Mouse (Mus musculus) cerebellum, adult 11-12 months (tissue): ENCODE data around the gene Haus3.

ENCODE experiments used
- DNase-seq: peaks from one replicate; pipeline ENCODE4 v3.0.0; 2022

Gene Haus3

DNA sequence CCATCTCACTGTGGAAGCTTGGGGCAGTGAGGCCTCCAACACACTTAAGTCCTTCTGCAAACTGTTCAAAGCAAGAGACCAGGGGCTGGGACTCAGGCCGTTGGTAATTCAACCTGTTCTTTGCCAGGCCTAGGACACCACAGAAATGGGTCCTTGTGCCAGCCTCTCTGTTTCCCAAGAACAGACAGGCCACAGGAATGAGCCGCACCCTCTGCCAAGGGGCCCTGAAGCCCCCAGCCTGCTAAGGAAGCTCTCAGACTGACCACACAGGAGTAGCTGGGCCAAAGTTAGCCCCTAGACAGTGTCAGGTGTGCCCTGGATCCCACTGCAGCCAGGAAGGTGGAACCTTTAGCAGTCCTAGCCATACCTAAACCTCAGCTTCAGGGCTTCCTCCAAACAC, 17.1 kb upstream of the Haus3 start:
- peak; percentile 62 for DNase-seq

DNA sequence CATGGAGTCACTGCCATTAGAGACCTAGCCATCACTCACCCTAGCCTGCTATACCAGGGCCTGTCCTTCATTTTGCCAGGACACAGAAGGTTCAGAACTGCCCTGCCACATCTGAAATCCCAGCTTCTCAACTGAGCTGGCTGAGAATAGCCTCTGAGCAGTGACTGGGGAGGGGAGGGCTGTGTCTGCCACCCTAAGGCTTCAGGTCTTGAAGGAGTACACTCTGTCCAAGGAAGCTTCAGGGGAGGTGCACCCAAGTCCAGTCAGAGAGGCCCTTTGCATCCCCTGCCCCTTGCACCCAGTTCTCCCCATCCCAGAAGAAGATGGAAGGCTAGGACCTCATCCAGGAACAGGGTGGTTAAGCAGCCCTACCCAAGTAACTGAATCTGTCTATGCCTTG, 16.5 kb upstream of the Haus3 start:
- no peak for DNase-seq

DNA sequence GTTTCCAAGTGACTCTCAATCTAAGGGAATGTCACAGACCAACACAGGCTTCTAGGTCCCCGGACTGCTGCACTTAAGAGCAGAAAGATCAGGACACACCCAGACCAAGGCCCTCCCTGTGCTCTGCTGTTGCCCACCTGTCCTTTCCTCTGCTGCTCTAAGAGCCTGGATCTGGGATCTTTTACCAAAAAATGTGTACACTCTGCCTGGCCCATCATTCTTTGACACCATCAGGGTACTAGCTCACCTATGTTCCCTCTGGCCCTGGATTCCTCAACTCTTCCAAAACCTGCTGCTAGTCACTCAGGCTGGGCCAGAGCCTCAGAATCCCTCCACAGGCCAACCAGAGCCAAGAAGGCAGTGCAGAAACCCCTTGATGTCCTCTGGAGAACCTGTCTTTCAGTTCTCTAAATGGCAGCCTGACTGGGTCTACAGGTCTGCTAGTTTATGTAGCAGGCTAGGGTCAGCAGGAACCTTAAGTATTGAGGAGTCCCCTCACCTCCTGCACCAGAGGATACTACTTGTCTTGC, 15.8 kb upstream of the Haus3 start:
- DNase-seq, result peak; percentile 21

DNA sequence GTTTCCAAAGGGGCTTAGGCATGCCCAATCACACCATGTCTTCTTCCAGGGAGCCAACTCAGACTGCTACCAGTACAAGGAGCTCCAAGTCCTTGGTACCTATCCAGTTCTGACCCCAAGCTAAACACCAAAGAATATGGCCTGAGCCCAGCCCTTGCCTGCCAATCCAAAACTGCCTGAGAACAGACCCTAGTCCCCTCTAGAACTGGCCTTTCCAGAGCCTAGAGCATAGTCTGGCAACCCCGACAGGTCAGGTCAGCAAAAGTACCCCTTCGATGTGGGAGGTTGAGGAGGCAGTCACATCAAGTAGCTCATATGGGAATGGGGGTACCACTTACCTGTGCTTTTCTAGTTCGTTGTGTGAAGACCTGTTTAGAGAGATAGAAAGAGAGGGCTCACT, 14.6 kb upstream of the Haus3 start:
- DNase-seq, result peak; percentile 36

DNA sequence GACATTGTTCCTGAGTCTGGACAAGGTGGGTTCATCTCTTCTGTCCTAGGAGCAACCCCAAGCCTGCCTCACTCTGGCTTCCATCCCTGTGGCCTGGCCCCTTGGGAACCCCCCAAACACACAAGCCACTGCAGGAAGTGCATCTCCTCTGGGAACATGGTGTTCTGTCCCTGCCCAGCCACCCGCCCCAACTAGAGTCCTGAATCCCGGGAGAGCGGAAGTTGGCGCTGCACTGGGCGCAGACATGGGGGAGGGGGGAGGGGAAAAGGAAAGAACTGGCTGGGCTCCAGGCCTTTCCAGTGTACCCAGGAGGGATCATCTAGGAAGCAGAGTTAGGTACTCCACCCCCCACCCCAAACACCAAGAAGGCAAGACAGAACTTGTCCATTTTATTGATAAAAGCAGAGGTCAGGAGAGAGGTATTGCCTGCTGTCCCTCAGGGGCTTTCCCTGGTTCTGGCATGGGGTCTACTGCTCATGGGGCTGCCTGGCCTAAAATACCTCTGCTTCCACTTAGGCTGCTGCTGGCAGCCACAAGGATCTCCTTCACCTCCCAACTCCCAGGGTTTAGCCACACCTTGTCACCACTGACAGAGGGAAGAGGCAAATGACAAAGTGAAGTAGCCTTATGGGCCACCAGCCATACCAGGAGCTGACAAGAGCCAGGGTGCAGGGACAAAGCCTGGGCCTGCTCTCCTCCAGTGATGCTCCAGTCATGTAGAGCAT, 14.0 kb upstream of the Haus3 start:
- DNase-seq, result peak; percentile 53

DNA sequence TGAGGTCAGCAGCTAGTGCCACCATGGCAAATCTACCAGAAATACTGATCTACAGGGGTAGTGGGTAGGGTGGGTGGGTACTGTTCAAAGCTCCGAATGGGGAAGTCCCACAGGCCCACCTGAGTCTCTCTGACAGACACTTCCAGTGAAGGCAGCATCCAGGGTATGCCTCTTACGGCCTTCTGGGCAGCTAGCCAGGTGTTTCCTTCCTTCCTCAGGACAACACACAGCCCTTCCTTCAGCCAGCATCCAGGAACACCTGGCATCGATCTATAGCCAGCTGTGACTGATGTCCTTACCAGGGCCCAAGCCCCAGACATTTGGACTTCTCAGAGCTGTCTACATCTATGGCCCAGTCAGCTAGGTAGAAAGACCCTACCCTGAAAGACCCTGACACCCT, 13.2 kb upstream of the Haus3 start:
- DNase-seq, result peak; percentile 52

DNA sequence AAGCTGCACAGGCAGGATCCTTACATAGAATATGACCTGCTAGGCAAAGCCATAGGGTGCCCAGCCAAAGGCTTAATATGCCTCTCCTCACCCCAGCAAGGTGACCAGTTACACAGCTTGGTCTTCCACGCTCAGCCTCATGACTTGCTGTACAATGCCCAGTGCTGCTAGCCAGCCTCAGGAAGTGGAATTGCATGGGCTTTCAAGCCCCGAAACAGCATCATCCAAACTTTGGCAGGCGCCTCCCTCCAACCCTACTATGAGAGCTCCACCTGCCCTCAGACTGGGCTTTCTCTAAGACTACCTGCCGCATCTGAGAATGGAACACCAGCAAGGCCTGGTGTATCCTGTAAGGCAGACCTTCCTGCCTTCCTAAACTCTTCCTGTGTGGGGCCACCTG, 8.5 kb upstream of the Haus3 start:
- peak; percentile 16 for DNase-seq

DNA sequence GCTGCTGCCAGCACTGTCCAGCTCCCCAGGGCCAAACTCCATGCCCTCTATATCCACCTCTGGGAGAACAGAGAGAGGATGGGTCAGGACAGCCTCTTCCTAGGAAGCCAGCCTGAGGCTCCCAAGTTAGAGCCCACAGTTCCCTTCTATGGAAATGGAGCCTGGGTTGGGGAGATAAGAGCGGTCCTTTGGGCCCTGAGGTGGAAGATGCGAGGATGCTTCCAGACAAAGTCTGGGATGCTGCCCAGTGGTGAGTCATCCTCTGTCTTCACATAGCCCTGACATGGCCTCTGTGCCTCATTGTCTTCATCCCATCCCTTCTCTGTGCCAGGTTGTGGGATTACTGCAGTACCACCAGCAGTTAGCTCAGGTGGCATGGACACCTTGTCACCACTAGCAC, 7.8 kb upstream of the Haus3 start:
- peak; percentile 72 for DNase-seq

DNA sequence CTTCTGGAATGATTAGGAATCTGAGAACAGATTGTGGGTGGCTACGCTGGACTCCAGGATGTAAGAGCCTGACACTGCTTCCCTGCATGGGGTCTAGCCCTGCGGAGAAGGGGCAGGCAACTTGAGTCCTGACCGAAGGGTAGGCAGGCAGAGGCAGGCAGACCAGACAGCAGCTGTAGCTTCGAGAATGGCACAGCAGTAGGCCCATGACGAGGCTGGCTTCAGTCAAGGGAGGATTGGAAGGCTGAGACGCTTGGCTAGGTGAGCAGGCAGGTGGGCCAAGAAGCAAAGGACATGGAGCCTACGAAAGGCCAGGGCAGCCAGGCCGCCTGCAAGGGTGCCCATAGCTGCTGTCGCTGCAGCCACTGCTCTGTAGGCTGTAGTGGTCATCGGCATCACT, 7.4 kb upstream of the Haus3 start:
- DNase-seq, result peak; percentile 60

DNA sequence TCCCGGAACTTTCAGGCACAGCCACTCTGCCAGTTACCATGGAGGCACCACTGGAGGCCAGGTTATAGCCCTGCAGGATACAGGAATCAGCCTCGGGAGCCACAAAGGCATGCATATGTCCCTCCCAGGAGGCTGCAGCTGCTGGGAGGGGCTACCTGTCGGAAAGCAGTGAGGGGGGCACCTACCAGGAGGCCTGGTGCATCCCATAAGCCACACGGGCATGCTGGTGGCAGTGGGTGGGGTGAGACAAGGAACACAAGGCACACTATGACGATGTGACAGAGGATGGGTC, 6.0 kb upstream of the Haus3 start:
- peak; percentile 71 for DNase-seq

DNA sequence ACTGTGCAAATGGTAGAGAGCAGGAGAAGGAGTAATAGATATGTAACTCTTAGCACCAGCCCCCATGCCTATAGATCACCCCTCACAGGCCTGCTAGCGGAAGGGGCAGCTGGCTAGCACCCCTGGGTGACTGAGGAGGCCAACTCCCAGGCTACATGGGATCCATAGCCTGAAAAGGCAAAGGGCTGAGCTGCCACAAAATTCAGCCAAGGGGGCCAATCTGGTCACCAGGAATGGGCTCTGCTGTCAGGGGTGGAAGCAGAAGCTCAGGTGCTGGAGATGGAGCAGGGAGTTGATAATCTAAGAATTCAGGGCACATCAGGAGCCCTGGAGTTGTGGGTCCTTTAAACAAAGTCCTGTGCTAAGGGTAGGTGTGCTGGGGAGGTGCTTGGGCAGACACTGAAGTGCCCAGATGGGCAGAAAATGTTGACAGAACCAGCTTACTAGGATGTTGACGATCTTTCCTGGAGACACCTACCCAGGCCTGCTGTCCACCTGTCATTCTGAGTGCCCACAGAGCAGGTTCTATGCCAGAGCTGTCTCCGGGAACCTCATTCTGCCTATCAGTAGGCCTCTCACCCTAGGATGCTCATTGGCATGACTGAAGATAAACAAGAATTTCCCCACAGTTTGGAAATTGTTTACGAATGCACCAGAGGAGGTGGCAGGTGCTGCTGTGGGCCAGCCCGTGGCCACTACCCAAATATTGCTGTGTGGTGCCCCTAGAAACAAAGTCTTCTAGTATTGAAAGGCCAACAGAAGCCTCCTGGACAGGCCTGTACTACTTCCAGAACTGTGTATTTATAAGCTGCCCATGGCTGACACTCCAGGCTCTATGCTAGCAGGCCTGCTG, 5.4 kb upstream of the Haus3 start:
- DNase-seq, result peak; percentile 58

DNA sequence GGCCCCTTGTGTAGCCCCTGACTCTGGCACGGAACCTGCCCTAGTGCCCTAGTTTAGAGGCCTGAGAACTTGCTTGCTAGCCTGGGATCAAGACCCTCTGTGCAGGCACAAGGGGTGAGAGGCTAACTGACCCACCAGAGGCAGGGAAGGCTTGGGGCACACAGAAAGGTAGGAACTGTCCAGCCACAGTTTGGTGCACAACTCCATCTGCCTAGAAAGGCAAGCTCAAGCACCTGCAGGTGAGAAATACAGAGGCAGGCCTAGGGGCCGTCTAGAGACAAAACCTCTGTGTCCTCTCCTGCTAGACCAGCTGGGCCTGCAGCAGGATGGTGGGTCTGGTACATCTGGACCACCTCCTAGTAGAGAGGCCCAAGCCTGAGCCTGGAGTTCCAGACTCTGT, 4.7 kb upstream of the Haus3 start:
- DNase-seq, result peak; percentile 34

DNA sequence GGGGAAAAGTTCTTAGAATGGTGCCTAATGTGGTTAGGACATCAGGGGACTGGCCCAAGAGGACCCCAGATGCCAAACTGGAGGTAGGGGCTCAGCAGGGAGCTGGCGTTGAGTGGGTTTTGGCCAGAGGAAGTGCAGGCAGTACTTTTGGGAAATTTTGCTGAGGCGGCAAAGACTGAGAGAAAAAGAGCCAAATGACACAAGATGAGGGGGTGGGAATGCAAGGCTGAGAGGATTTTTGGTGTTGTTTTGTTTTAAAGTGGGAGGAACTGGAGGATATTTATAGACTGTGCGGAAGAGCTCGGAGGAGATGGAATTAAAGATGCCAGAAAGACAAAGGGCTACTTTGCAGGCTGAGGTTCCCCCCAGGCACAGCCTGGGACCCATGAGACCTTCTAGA, 1.4 kb upstream of the Haus3 start:
- DNase-seq, result peak; percentile 49

DNA sequence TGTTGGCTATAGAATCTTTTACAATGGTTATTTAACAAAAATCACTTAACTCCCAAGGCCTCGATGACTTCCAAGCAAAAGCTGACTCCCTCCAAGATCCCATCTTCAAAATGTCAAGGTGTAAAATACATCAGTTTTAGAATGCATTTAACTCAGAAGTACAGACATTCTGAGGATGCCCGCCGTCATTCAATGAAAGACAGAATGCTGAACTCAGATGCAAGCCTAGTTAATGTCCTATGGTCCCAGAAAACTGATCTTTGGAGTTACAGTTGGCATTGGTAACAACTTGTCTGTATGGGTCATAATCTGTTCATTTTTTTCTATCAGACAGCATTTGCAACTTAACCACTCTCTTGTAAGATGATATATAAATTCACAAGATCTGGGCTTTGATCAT, 627 bp upstream of the Haus3 start:
- DNase-seq, result no peak

DNA sequence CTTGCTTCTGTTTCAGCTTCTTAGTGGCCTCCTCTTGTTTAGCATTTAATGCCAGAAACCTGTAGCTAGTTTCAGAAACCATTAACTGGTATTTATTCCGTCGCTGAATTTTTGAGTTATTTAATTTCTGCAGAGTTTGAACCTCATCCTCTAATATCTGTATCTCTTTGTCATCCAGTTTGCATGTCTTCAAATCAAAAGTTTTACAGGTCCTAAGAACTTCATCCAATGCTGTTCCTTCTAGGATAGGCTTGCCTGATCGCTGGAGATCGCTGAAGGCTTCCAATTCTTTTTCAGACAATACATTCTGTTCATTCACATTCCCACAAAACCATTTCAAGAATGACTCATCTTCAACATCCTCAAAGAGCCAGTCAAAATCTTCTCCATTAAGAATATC, 1.5 kb downstream of the Haus3 start:
- DNase-seq, result no peak

DNA sequence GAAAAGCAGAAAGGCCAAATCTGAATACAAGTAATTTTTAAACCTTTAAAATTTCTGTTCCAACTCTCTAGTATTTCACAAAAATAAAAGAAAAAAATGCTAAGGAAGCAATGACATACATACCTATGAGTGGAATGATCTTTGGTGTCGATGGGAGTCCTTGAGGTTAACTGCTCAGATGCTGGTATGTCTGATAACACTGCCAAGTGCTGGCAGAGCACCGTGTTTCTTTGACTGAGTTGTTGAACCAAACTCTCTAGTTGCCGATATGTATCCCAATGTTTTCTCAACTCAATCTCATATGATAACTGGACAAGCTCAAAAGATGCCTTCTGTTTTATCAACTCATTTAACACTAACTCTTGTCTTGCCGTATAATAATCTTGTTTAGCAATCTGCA, 3.5 kb downstream of the Haus3 start:
- no peak for DNase-seq

DNA sequence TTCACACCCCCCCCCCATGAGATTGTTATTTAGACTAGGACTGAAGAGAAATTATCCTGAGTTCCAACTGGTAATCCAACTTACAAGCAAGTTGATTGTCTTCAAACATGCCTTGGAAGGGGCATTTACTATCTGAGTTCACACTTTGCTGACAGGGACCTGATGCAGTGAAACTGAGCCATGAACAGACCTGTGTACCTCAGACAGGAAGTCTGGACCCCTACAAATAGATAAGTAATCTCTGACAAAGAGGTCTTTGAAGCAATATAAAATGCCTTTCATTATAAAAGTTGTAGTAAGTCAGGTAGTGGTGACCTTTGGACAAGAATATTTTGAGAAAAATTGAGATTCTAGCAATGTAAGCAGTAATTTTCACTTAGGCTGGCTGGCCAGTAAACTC, 20.9 kb downstream of the Haus3 start:
- DNase-seq, result no peak

DNA sequence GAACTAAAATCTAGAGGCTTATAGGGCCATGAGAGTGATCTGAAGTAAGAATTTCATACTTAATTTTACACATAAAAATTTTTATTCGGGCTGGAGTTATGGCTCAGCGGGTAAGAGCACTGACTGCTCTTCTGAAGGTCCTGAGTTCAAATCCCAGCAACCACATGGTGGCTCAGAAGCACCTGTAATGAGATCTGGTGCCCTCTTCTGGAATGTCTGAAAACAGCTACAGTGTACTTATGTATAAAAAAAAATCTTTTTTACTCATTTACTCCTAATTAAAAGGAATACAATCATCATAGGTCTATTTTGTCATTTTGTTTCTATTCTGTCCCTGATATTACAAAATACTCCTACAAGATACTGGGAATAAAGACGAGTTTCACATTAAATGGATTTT, 21.8 kb downstream of the Haus3 start:
- DNase-seq, result no peak

DNA sequence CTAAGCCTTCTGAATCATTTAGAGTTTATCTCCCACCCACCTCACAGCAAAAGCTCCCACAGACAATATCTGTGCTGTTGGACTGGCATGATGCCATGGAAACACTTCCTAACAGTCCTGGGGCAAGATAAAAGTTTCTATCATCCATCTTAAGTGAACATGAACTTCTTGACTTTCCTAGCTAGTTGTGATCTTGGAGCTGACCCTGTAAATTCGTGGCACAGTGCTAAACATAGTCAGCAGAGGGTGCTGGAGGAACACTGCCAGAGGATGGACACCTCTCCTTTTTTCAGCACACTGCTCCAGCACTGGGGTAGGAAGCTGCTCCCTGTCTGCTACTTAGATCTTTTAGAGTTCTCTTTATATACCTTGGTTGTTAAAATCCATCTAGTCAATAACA, 29.6 kb downstream of the Haus3 start:
- DNase-seq, result peak; percentile 15

DNA sequence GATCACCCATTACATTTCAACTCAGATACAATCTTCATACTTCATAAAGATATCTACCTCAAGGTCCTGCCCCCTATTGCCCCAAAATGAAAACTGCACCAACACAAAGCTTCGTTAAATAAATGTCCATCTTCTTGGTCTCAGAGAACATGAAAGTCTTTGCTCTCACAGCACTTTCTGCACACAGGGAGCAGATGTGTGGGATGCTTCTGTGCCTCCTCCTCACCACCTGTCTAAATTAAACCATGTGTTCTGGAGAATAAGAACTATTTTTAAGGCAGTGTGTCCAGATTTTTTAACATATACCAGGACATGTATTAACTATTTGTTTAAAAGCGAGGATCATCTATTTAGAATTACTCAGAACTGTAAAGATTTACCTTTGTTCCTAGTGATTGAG, 36.6 kb downstream of the Haus3 start:
- no peak for DNase-seq

DNA sequence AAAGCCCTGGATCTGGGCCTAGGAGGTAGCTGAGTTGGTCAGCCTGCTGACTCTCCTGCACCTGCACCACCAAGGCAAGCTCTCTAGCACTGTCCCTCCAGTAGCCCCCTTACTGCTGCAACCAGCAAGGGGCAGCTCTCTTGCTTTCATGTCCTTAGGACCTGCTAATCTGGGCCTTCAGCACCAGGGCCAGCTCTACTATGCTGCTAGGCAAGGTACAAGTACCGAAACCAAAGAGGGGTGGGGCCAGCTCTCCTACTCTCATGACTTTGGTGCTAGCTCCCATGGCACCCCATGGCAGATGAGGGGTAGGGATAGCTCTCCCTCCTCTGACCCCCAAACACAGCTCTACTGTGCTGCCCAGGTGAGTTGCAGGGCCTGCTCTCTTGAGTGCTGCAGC, 45.2 kb downstream of the Haus3 start:
- no peak for DNase-seq

DNA sequence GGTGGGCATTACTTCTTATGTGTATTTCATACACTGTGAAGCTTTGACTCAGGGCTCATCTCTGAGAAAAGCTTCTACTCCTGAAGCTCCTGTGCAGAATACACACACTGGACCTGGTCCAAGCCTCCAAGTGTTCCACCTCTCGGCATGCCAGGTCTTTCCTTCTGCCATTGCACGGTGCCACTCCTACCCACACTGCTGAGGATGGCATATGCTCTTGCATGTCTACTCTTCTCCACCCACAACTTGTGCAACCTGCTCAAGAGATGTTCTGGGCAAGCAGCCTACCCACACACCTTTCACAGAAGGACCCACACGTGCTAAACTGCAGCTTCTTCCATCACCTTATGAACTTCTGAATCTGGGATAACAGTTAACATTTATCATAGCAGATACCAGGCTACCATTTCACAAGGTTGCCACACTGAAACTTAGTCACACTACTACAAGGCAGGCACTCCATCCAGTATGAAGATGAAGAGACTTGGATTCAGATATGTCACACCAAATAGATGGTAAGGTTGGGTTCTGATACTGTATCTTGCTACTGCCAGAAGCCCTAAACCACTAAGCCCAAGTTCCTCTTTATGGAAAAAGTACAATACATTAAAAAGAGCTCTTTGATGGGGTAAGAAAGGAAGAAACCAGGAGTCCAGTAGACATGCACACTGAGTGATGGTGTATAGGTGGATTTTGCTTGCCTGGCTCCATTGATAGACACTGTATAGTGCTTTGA, 50.0 kb downstream of the Haus3 start:
- peak; percentile 62 for DNase-seq

DNA sequence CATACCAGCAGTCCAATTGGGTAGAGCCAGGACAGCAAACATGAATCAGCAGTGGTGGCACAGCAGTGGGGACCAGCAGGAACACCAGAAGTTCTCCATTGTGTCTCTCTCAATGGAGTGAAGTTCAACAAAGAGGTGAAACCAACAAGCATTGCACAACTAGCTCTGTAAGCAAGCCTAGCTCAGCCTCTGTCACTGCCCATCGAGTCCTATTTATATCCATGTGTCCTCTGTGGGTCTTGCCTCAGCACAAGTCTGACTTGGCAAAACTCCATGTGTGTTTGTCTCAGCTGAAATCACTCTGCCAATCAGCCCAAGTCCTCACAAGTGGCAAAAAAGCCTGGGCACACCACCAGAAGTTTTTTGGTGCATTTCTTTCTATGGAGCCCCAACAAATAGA, 63.6 kb downstream of the Haus3 start:
- no peak for DNase-seq
